ENCODE assay signal across 25 mouse cellular contexts in genomic region chr15:31595651-31596050, GRCm38 (mm10). TPM values are rescaled to one million over a fixed set of nuclear protein-coding genes. Genes with fewer than 3 reads are reported as not detected.
DNase-seq lines count a peak whose midpoint lies in the region; ATAC-seq and TF ChIP-seq lines count a peak whose summit lies in the region.
"Had no signal": no experiment of that assay in that cellular context is flagged by ENCODE, and none has a peak within 500 bp of the region (broad histone marks: within the 10 kb centered on the region; RNA-seq: fewer than 3 reads in every experiment).

No protein-coding gene starts in this region.

- peak; percentile 83 for ATAC-seq in kidney, embryonic 16.5 days (ENCODE audit: low FRiP score, low TSS enrichment)
- ATAC-seq in lung, embryonic 14.5 days (ENCODE audit: insufficient read depth): no peak
- peak; percentile 72 for ATAC-seq in stomach, embryonic 14.5 days (ENCODE audit: insufficient number of reproducible peaks, insufficient read depth, low FRiP score, low read depth)
- ATAC-seq in stomach, postnatal 0 days (ENCODE audit: low FRiP score, low TSS enrichment): no peak
- ATAC-seq: CD4-positive, CD25-positive, alpha-beta regulatory T cell, adult 4 months; forebrain, embryonic 14.5 days had no signal

- no peaks in the 10 kb centered on the region for H3K27me3 ChIP-seq in kidney, embryonic 16.5 days (ENCODE audit: insufficient read depth, low read length)
- H3K27me3 ChIP-seq in lung, embryonic 14.5 days (ENCODE audit: insufficient read depth, low read length): no peaks in the 10 kb centered on the region
- no peaks in the 10 kb centered on the region for H3K27me3 ChIP-seq in stomach, embryonic 14.5 days (ENCODE audit: control insufficient read depth, insufficient read depth, low read length)
- H3K27me3 ChIP-seq in stomach, postnatal 0 days (ENCODE audit: control insufficient read depth, insufficient read depth, low read length): no peaks in the 10 kb centered on the region
- H3K27me3 ChIP-seq: embryonic facial prominence, embryonic 15.5 days; heart, embryonic 12.5 days had no signal

- H3K9ac ChIP-seq in kidney, embryonic 16.5 days (replicated peaks; ENCODE audit: low read length): no peak overlapping the region
- H3K9ac ChIP-seq in lung, embryonic 14.5 days: no peak overlapping the region
- no peak overlapping the region for H3K9ac ChIP-seq in stomach, embryonic 14.5 days (replicated peaks; ENCODE audit: low read depth, low read length)
- no peak overlapping the region for H3K9ac ChIP-seq in stomach, postnatal 0 days (ENCODE audit: low read length)
- H3K9ac ChIP-seq: embryonic facial prominence, embryonic 15.5 days; heart, embryonic 12.5 days had no signal

- H3K4me3 ChIP-seq in gastrocnemius, adult 2 months: no peak overlapping the region
- no peak overlapping the region for H3K4me3 ChIP-seq in kidney, embryonic 16.5 days (ENCODE audit: low read length)
- H3K4me3 ChIP-seq in lung, embryonic 14.5 days (ENCODE audit: low read depth, low read length): no peak overlapping the region
- no peak overlapping the region for H3K4me3 ChIP-seq in stomach, embryonic 14.5 days (ENCODE audit: low read depth, low read length)
- H3K4me3 ChIP-seq in stomach, postnatal 0 days (ENCODE audit: low read depth, low read length): no peak overlapping the region
- H3K4me3 ChIP-seq: embryonic facial prominence, embryonic 15.5 days; erythroblast, embryonic 14.5 days; forebrain, embryonic 10.5 days; heart, embryonic 12.5 days; hindbrain, embryonic 10.5 days had no signal

- no peak for TF ChIP-seq CTCF in gastrocnemius, adult 2 months (IDR thresholded peaks at IDR 0.05)
- no peak for TF ChIP-seq CTCF in lung, embryonic 14.5 days (IDR thresholded peaks at IDR 0.05; ENCODE audit: low read depth)
- no peak for TF ChIP-seq CTCF in stomach, postnatal 0 days (IDR thresholded peaks at IDR 0.05; ENCODE audit: low read depth)

- intact Hi-C loops in gastrocnemius, adult 2 months (cut with DNase I): no loop called here

- no peaks in the 10 kb centered on the region for H3K9me3 ChIP-seq in kidney, embryonic 16.5 days (ENCODE audit: low read length)
- no peaks in the 10 kb centered on the region for H3K9me3 ChIP-seq in lung, embryonic 14.5 days (ENCODE audit: low read depth, low read length)
- H3K9me3 ChIP-seq in stomach, embryonic 14.5 days (ENCODE audit: control insufficient read depth, low read depth, low read length): no peaks in the 10 kb centered on the region
- H3K9me3 ChIP-seq in stomach, postnatal 0 days (ENCODE audit: control insufficient read depth, low read length): no peaks in the 10 kb centered on the region
- H3K9me3 ChIP-seq: embryonic facial prominence, embryonic 15.5 days; forebrain, embryonic 10.5 days; G1E; heart, embryonic 12.5 days; hindbrain, embryonic 10.5 days had no signal

- TF ChIP-seq EP300 in stomach, postnatal 0 days (optimal IDR thresholded peaks at IDR 0.05): no peak

- peaks cover 13% of the 10 kb centered on the region for H3K4me1 ChIP-seq in kidney, embryonic 16.5 days (ENCODE audit: insufficient read depth, low read length)
- 0 out of 2 replicates have a peak, but pooled peaks cover 8% of the 10 kb centered on the region for H3K4me1 ChIP-seq in lung, embryonic 14.5 days (ENCODE audit: insufficient read depth)
- H3K4me1 ChIP-seq in stomach, embryonic 14.5 days (ENCODE audit: control insufficient read depth, insufficient read depth, low read length): peaks cover 14% of the 10 kb centered on the region
- H3K4me1 ChIP-seq in stomach, postnatal 0 days (replicated peaks; ENCODE audit: control insufficient read depth, insufficient read depth): peaks cover 11% of the 10 kb centered on the region; the same call in 1 of the 2 replicates

- H3K27ac ChIP-seq in gastrocnemius, adult 2 months: peak overlapping the region; percentile 59
- no peak overlapping the region for H3K27ac ChIP-seq in kidney, embryonic 16.5 days (ENCODE audit: low read length)
- H3K27ac ChIP-seq in lung, embryonic 14.5 days (ENCODE audit: low read depth): no peak overlapping the region
- no peak overlapping the region for H3K27ac ChIP-seq in stomach, embryonic 14.5 days (ENCODE audit: low read length)
- H3K27ac ChIP-seq in stomach, postnatal 0 days (replicated peaks): no peak overlapping the region
- H3K27ac ChIP-seq: embryonic facial prominence, embryonic 15.5 days; forebrain, embryonic 10.5 days; hindbrain, embryonic 10.5 days had no signal

- 55% methylated on average over 7 of the region's 7 CpGs for WGBS in kidney, embryonic 16.5 days
- 57% methylated on average over 7 of the region's 7 CpGs for WGBS in lung, embryonic 14.5 days
- WGBS in stomach, embryonic 14.5 days: 37% methylated on average over 7 of the region's 7 CpGs
- 57% methylated on average over 7 of the region's 7 CpGs for WGBS in stomach, postnatal 0 days

- DNase-seq in gastrocnemius, adult 2 months: peak; percentile 59
- no peak for DNase-seq in gastrocnemius, postnatal 10 days
- no peak for DNase-seq in kidney, postnatal 36 days
- DNase-seq in lung, embryonic 14.5 days: peak; percentile 37
- DNase-seq in lung, postnatal 25 days (ENCODE audit: low spot score): no peak
- DNase-seq in stomach, postnatal 0 days (ENCODE audit: low spot score): no peak
- DNase-seq: adrenal gland, postnatal 10 days; B cell, adult 2 months; cerebellum, adult 11 months; cerebellum, adult 8-10 months; cerebellum, postnatal 14 days; embryo, embryonic 11 days; gastrocnemius, postnatal 14 days had no signal

- peaks cover 67% of the 10 kb centered on the region for H3K36me3 ChIP-seq in kidney, embryonic 16.5 days (ENCODE audit: insufficient read depth, low read length)
- H3K36me3 ChIP-seq in lung, embryonic 14.5 days (ENCODE audit: insufficient read depth): peaks cover 73% of the 10 kb centered on the region
- H3K36me3 ChIP-seq in stomach, embryonic 14.5 days (ENCODE audit: control insufficient read depth, insufficient read depth, low read length): peaks cover 66% of the 10 kb centered on the region
- peaks cover 47% of the 10 kb centered on the region for H3K36me3 ChIP-seq in stomach, postnatal 0 days (ENCODE audit: control insufficient read depth, insufficient read depth, low read length)

- no peak overlapping the region for H3K4me2 ChIP-seq in kidney, embryonic 16.5 days (replicated peaks; ENCODE audit: low read depth, low read length)
- H3K4me2 ChIP-seq in lung, embryonic 14.5 days: no peak overlapping the region
- H3K4me2 ChIP-seq in stomach, embryonic 14.5 days (replicated peaks; ENCODE audit: low read depth, low read length): no peak overlapping the region
- H3K4me2 ChIP-seq in stomach, postnatal 0 days (replicated peaks; ENCODE audit: low read depth): no peak overlapping the region
- H3K4me2 ChIP-seq: embryonic facial prominence, embryonic 15.5 days; heart, embryonic 12.5 days had no signal

RNA-seq across cellular contexts. Expression of gene Cct5, which starts 6.0 kb away (rescaled TPM):
- 100 to 1,000 TPM; 113 to 132 TPM for total RNA-seq in gastrocnemius, adult 2 months (2021)
- total RNA-seq in gastrocnemius, postnatal 10 days (2021): 100 to 1,000 TPM; 248 to 264 TPM
- polyA plus RNA-seq in kidney, embryonic 16.5 days (2015; fragmentation: Nextera tagmentation; extraction: Ambion mirVana): 556 and 574 TPM in 2 replicates
- polyA plus RNA-seq in lung, embryonic 14.5 days (2014; fragmentation: Nextera tagmentation; extraction: Ambion mirVana): 600 and 601 TPM in 2 replicates
- polyA plus RNA-seq in stomach, embryonic 14.5 days (2014; fragmentation: Nextera tagmentation; extraction: Ambion mirVana): 533 and 552 TPM in 2 replicates
- polyA plus RNA-seq in stomach, postnatal 0 days (2015; fragmentation: Nextera tagmentation; extraction: Ambion mirVana): 247 and 248 TPM in 2 replicates

RNA-seq across cellular contexts. Expression of gene Fam173b, which starts 6.0 kb away (rescaled TPM):
- total RNA-seq in gastrocnemius, adult 2 months (2021): 10 to 100 TPM; 13.9 to 17.7 TPM
- total RNA-seq in gastrocnemius, postnatal 10 days (2021): 10 to 100 TPM; 11.4 to 12.6 TPM
- 14.2 and 14.8 TPM in 2 replicates for polyA plus RNA-seq in kidney, embryonic 16.5 days (2015; fragmentation: Nextera tagmentation; extraction: Ambion mirVana)
- 13.2 and 15.0 TPM in 2 replicates for polyA plus RNA-seq in lung, embryonic 14.5 days (2014; fragmentation: Nextera tagmentation; extraction: Ambion mirVana)
- polyA plus RNA-seq in stomach, embryonic 14.5 days (2014; fragmentation: Nextera tagmentation; extraction: Ambion mirVana): 12.1 and 14.8 TPM in 2 replicates
- polyA plus RNA-seq in stomach, postnatal 0 days (2015; fragmentation: Nextera tagmentation; extraction: Ambion mirVana): 9.9 and 10.4 TPM in 2 replicates

RNA-seq across cellular contexts. Expression of gene Cmbl, which starts 30.5 kb away (rescaled TPM):
- 10 to 100 TPM; 30.4 to 58.0 TPM for total RNA-seq in gastrocnemius, adult 2 months (2021)
- 10 to 100 TPM; 48.0 to 51.9 TPM for total RNA-seq in gastrocnemius, postnatal 10 days (2021)
- 21.3 and 22.6 TPM in 2 replicates for polyA plus RNA-seq in kidney, embryonic 16.5 days (2015; fragmentation: Nextera tagmentation; extraction: Ambion mirVana)
- polyA plus RNA-seq in lung, embryonic 14.5 days (2014; fragmentation: Nextera tagmentation; extraction: Ambion mirVana): 4.5 and 5.2 TPM in 2 replicates
- polyA plus RNA-seq in stomach, embryonic 14.5 days (2014; fragmentation: Nextera tagmentation; extraction: Ambion mirVana): 7.2 and 8.6 TPM in 2 replicates
- 37.8 and 38.2 TPM in 2 replicates for polyA plus RNA-seq in stomach, postnatal 0 days (2015; fragmentation: Nextera tagmentation; extraction: Ambion mirVana)
- total RNA-seq: common myeloid progenitor, adult 5-6 weeks; G1E; granulocyte monocyte progenitor cell, adult 5-6 weeks had no signal
- polyA plus RNA-seq: CD4-positive, CD25-positive, alpha-beta regulatory T cell, adult 4 months; erythroblast, embryonic 14.5 days; G1E had no signal

Comparison
In these comparisons a context has a peak if more than half of its experiments do, and no peak if none do; other contexts are left out.
1. DNase-seq: peak in gastrocnemius, adult 2 months (single experiment) and lung, embryonic 14.5 days (single experiment); none in gastrocnemius, postnatal 10 days (single experiment), kidney, postnatal 36 days (0 of 2), lung, postnatal 25 days (single experiment) and stomach, postnatal 0 days (single experiment).
2. ATAC-seq: peak in kidney, embryonic 16.5 days (single experiment) and stomach, embryonic 14.5 days (single experiment); none in lung, embryonic 14.5 days (single experiment) and stomach, postnatal 0 days (single experiment).